Mouse (Mus musculus): ENCODE measurements around the gene Qpctl. TPM values are rescaled to one million over a fixed set of nuclear protein-coding genes. Genes with fewer than 3 reads are reported as not detected.

Qpctl gene
- total RNA-seq, 2 experiments from 2014 or later: 14.8 to 16.3 TPM

DNA sequence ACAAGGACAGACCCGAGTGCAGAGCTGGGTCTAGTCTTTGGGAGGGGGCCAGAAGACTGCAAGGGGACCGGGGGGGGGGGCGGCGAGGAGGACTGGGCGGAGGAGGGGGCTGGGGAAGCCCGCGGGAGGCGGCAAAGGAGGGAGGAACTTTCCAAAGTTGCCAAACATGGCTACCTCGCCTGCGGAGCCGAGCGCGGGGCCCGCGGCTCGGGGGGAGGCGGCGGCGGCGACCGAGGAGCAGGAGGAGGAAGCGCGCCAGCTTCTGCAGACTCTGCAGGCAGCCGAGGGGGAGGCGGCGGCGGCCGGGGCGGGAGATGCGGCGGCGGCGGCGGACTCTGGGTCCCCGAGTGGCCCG, 54.6 kb downstream of the Qpctl start, which contains the start of gene Six5:
Gene Six5 (plus strand): TSS at position 124 of the 355 bp plus-strand sequence.
- intact Hi-C loops (cut with DNase I): no loop called here
- DNase-seq (ENCODE audit: extremely low spot score in 1 of 2, low spot score in 2 of 2): no peak
- peak within 1 kb of the TSS; percentile 45; the same call in 1 of the 2 replicates for H3K27ac ChIP-seq
- TF ChIP-seq CTCF (IDR thresholded peaks at IDR 0.05): no peak
- peak within 1 kb of the TSS; percentile 57 for H3K4me3 ChIP-seq

DNA sequence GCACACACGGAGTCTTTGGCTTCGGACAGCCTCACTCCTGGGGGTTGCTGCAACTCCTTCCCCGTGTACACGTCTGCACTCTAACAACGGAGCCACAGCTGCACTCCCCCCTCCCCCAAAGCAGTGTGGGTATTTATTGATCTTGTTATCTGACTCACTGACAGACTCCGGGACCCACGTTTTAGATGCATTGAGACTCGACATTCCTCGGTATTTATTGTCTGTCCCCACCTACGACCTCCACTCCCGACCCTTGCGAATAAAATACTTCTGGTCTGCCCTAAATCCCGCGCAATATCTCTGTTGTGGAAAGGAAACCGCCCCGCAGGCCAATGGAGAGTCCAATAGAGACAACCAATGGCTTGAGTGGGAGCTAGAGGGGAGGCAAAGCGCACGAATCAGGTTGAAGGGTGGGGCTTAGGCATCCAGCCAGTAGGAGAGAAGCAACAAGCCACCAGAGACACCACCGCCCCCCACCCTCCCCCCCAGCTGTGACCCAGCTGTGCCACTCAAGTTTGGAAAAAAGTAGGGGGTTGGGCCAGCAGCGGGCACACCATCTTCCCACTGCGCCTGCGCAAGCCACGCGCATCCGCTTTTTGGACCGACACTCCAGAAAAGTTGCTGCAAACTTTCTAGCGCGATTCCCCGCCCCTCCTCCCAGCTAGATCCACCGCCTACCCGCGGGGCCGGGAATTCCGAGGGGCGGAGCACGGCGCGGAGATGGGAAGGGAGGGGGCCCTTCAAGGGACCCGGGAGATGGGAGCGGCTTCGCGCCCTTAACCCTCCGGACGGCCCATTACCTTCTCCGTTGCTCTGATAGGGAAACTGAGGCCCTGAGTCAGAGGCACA, 55.3 kb downstream of the Qpctl start:
- Histone ChIP-seq H3K27ac (peak overlapping the region; percentile 16; the same call in 1 of the 2 replicates), H3K4me3 (peak overlapping the region; percentile 57)
- no peak for TF ChIP-seq CTCF (IDR thresholded peaks at IDR 0.05)
- intact Hi-C loops (cut with DNase I): loop anchor here (2.0 kb wide), 2 partner anchors 17 to 25 kb away; partner anchors contain the start of gene Dmwd
- peak; percentile 78 to 87 for DNase-seq (ENCODE audit: extremely low spot score in 1 of 2, low spot score in 2 of 2)

DNA sequence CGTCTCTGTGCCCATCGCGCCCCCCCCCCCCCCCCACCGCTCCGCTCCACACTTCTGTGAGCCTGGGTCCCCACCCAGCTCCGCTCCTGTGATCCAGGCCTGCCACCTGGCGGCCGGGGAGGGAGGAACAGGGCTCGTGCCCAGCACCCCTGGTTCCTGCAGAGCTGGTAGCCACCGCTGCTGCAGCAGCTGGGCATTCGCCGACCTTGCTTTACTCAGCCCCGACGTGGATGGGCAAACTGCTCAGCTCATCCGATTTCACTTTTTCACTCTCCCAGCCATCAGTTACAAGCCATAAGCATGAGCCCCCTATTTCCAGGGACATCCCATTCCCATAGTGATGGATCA, 55.9 kb downstream of the Qpctl start:
- DNase-seq (ENCODE audit: extremely low spot score in 1 of 2, low spot score in 2 of 2): peak; percentile 76 to 78
- Histone ChIP-seq H3K4me3 (peak overlapping the region; percentile 23), H3K27ac (no peak overlapping the region)
- TF ChIP-seq CTCF (IDR thresholded peaks at IDR 0.05): peak; percentile 73
- intact Hi-C loops (cut with DNase I): loop anchor here (2.0 kb wide), 2 partner anchors 16 to 24 kb away; partner anchors contain the start of gene Dmwd

DNA sequence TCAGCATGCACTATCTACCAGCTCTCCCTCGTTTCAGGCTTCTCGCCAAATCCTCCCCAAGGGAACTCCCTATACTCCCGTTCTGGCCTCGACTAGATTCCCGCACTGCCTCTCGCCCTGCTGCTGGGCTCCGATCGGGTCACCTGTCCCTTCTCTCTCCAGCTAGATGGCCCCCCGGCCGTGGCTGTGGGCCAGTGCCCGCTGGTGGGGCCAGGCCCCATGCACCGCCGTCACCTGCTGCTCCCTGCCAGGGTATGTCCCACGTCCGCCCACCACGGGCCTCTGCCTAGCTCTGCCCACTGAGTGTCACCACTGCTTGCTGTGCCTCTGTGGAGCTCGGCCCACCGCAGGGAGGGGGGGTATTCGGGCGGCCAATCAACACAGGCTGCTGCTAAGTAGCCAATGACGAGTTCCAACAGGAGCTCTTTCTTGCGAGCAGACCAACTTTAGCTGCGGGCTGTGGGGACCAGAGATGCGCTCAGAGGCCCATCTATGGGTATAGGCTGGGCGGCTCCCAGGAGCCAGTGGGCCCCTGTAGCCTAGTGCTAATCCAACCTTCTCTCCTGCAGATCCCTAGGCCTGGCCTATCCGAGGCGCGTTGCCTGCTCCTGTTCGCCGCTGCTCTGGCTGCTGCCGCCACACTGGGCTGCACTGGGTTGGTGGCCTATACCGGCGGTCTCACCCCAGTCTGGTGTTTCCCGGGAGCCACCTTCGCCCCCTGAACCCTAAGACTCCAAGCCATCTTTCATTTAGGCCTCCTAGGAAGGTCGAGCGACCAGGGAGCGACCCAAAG, 56.5 kb downstream of the Qpctl start:
- no peak overlapping the region for H3K4me3 ChIP-seq
- intact Hi-C loops (cut with DNase I): loop anchor here (2.0 kb wide), 2 partner anchors 16 to 24 kb away; partner anchors contain the start of gene Dmwd

DNA sequence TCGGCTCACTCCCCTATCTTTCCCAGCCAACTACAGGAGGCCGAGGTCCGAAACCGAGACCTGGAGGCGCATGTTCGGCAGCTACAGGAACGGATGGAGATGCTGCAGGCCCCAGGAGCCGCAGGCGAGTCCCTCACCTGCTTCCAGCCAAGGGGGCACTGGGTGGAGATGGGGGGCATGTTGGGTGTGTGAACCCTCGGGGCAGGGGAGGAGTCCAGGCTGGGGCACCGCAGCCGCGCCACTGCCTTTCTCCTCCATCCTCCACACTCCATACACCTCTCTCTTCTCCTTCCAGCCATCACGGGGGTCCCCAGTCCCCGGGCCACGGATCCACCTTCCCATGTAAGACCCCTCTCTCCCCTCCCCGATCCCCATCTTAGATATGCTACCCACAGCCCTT, 57.2 kb downstream of the Qpctl start:
- Histone ChIP-seq H3K4me3 (no peak overlapping the region), H3K27ac (no peak overlapping the region)
- intact Hi-C loops (cut with DNase I): loop anchor here (2.0 kb wide), 2 partner anchors 15 to 23 kb away; partner anchors contain the start of gene Dmwd
- no peak for TF ChIP-seq CTCF (IDR thresholded peaks at IDR 0.05)
- DNase-seq (ENCODE audit: extremely low spot score in 1 of 2, low spot score in 2 of 2): no peak

More for the DNA sequence above, 56.5 kb downstream of the Qpctl start:
- no peak overlapping the region for H3K27ac ChIP-seq
- no peak for DNase-seq (ENCODE audit: extremely low spot score in 1 of 2, low spot score in 2 of 2)
- TF ChIP-seq CTCF (IDR thresholded peaks at IDR 0.05): no peak

Small RNA genes within 50 kb of the gene (microRNA-seq; reads per million reads assigned to microRNA genes)
- gene Mir330: 12,883 to 14,318 reads per million in 2 experiments

Other genes starting within 250 kb of the Qpctl start
- 10 to 100 TPM; 10.5 to 11.0 TPM for gene Ccdc61, start 238.9 kb downstream of the Qpctl start, total RNA-seq (2021)
- 10 to 100 TPM; 79.9 to 86.4 TPM for gene Nova2, start 223.4 kb downstream of the Qpctl start, total RNA-seq (2021)
- gene Nanos2, start 161.9 kb downstream of the Qpctl start, total RNA-seq (2021): under 1 TPM; 0.51 to 0.86 TPM
- gene Mypop, start 158.0 kb downstream of the Qpctl start, total RNA-seq (2021): 10 to 100 TPM; 50.6 to 61.2 TPM
- 10 to 100 TPM; 47.7 to 49.2 TPM for gene Irf2bp1, start 145.2 kb downstream of the Qpctl start, total RNA-seq (2021)
- not detected for gene Foxa3, start 125.8 kb downstream of the Qpctl start, total RNA-seq (2021)
- 100 to 1,000 TPM; 126 to 133 TPM for gene Sympk, start 124.9 kb downstream of the Qpctl start, total RNA-seq (2021)
- gene Rsph6a, start 94.6 kb downstream of the Qpctl start, total RNA-seq (2021): under 1 TPM; 0.27 to 0.30 TPM
- gene Dmwd, start 73.1 kb downstream of the Qpctl start, total RNA-seq (2021): 100 to 1,000 TPM; 141 to 143 TPM
- gene Dmpk, start 65.4 kb downstream of the Qpctl start, total RNA-seq (2021): 10 to 100 TPM; 35.2 to 50.4 TPM
- 1 to 10 TPM; 1.9 to 2.0 TPM for gene Six5, start 54.7 kb downstream of the Qpctl start, total RNA-seq (2021)
- gene Gm4969, start 30.9 kb downstream of the Qpctl start, total RNA-seq (2021): under 1 TPM; 0.21 to 0.27 TPM
- 10 to 100 TPM; 13.4 to 14.3 TPM for gene Fbxo46, start 29.4 kb downstream of the Qpctl start, total RNA-seq (2021)
- 10 to 100 TPM; 69.8 to 73.3 TPM for gene Snrpd2, start 431 bp upstream of the Qpctl start, total RNA-seq (2021)
- 1 to 10 TPM; 1.8 to 1.9 TPM for gene Gipr, start 16.8 kb upstream of the Qpctl start, total RNA-seq (2021)
- 100 to 1,000 TPM; 131 to 138 TPM for gene Eml2, start 27.1 kb upstream of the Qpctl start, total RNA-seq (2021)
- 1 to 10 TPM; 2.4 to 3.8 TPM for gene Gpr4, start 63.2 kb upstream of the Qpctl start, total RNA-seq (2021)
- gene Opa3, start 79.0 kb upstream of the Qpctl start, total RNA-seq (2021): 10 to 100 TPM; 42.7 to 46.8 TPM
- gene Vasp, start 122.5 kb upstream of the Qpctl start, total RNA-seq (2021): 10 to 100 TPM; 13.2 to 14.6 TPM
- gene Ppm1n, start 130.8 kb upstream of the Qpctl start, total RNA-seq (2021): not detected
- gene Rtn2, start 133.3 kb upstream of the Qpctl start, total RNA-seq (2021): 100 to 1,000 TPM; 110 to 122 TPM
- gene Fosb, start 160.8 kb upstream of the Qpctl start, total RNA-seq (2021): 10 to 100 TPM; 27.0 to 59.5 TPM
- 10 to 100 TPM; 48.9 to 51.8 TPM for gene Ercc1, start 195.5 kb upstream of the Qpctl start, total RNA-seq (2021)
- 10 to 100 TPM; 17.0 to 17.8 TPM for gene Cd3eap, start 210.2 kb upstream of the Qpctl start, total RNA-seq (2021)
- gene Ppp1r13l, start 210.5 kb upstream of the Qpctl start, total RNA-seq (2021): 1 to 10 TPM; 7.7 to 7.8 TPM
- 10 to 100 TPM; 37.2 TPM for gene Ercc2, start 232.7 kb upstream of the Qpctl start, total RNA-seq (2021)

All from left cerebral cortex, adult 2 months (tissue).